Mouse (Mus musculus) gastrocnemius, adult 2 months (tissue): Measurements from ENCODE around the gene Tnip1. TPM values are rescaled to one million over a fixed set of nuclear protein-coding genes. Genes with fewer than 3 reads are reported as not detected.
A peak's percentile ranks its signal among the peaks of the same experiment; 100 is the strongest.

Experiments
- DNase-seq: peaks from one replicate; pipeline ENCODE4 v3.0.0; 2022
- H3K27ac ChIP-seq: fragments of 200-600 bp; 2 replicates; pipeline ENCODE4 v1.8.1; 2022; ENCODE audit warnings: mild to moderate bottlenecking
- H3K4me3 ChIP-seq: fragments of 200-600 bp; 2 replicates; pipeline ENCODE4 v1.8.1; 2022; ENCODE audit warnings: mild to moderate bottlenecking, moderate library complexity
- CTCF ChIP-seq: fragments of 200-600 bp; IDR thresholded peaks from 2 replicates; pipeline ENCODE4 v1.8.1; 2022; ENCODE audit warnings: antibody characterized with exemption, mild to moderate bottlenecking, moderate library complexity
- intact Hi-C: fragments of 180-260 bp; cut with DNase I; formaldehyde crosslinking; loops from one replicate; pipeline ENCODE4 v1.15.1; 2025
- total RNA-seq, 2 experiments: library from RNA; stranded (reverse); gene quantifications; 2 replicates each; pipeline ENCODE4 v1.2.3; 2021

The Tnip1 gene
- total RNA-seq, 2 experiments from 2014 or later, result 29.8 to 31.7 TPM

- Histone ChIP-seq H3K4me3 (no peak overlapping the region), H3K27ac (no peak overlapping the region)
- intact Hi-C loops, result no loop called here
- no peak for TF ChIP-seq CTCF
- no peak for DNase-seq
Measured at GRCm38 (mm10) chr11:54944702-54945101, 18.0 kb downstream of the Tnip1 start.

GRCm38 (mm10) chr11:54940056-54940455, 22.7 kb downstream of the Tnip1 start:
- intact Hi-C loops, result no loop called here
- peak; percentile 37 for DNase-seq
- Histone ChIP-seq H3K27ac (peak overlapping the region; percentile 41), H3K4me3 (no peak overlapping the region)
- no peak for TF ChIP-seq CTCF

DNA sequence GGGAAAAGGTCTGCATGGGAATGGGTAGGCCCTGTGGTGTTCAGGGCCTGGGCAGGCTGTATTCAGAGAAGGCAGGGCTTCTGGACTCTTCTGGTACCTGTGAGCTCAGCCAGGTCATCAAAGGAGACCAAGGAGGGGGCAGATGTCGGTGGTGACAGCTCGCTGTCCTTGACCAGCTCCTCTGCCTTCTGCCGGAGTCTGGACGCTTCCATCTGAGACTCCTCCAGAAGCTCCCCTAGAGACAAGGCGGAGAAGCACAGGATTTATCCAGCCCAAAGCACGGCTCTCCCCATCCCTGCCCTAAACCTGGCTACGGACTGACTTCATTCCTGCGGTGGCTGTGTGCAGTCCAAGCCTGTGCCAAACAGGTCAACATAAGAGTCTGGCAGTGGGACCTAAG, 23.2 kb downstream of the Tnip1 start:
- no peak for DNase-seq
- no peak for TF ChIP-seq CTCF
- H3K4me3 ChIP-seq, result no peak overlapping the region
- intact Hi-C loops, result loop anchor here (10.0 kb wide), 1 partner anchor 215 kb away; the partner anchor contains the start of gene Slc36a3
- peak overlapping the region; percentile 41; the same call in 1 of the 2 replicates for H3K27ac ChIP-seq

DNA sequence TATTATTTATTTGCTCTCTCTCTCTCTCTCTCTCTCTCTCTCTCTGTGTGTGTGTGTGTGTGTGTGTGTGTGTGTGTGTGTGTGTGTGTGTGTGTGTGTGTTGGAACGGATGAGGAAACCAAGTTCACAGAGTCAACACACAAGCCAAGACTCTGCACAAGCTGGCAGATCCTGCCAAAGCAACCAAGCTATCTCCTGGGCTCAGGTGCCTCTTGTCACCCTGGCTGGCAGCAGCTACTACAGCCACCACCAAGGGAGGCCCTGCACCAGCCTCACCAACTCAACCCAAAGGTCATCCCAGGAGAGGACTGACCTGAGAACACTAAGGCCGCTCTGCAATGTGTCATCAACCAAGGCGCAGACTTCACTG, 26.0 kb downstream of the Tnip1 start:
- H3K27ac ChIP-seq, result no peak overlapping the region
- no peak overlapping the region for H3K4me3 ChIP-seq
- intact Hi-C loops, result loop anchor here (10.0 kb wide), 1 partner anchor 218 kb away; the partner anchor contains the start of gene Slc36a3
- no peak for TF ChIP-seq CTCF
- DNase-seq, result no peak

GRCm38 (mm10) chr11:54936035-54936770, 26.5 kb downstream of the Tnip1 start:
- TF ChIP-seq CTCF, result no peak
- no peak for DNase-seq
- no peak overlapping the region for H3K27ac ChIP-seq
- intact Hi-C loops, result loop anchor here (10.0 kb wide), 1 partner anchor 219 kb away; the partner anchor contains the start of gene Slc36a3
- no peak overlapping the region for H3K4me3 ChIP-seq

GRCm38 (mm10) chr11:54934198-54934597, 28.5 kb downstream of the Tnip1 start:
- Histone ChIP-seq H3K27ac (no peak overlapping the region), H3K4me3 (no peak overlapping the region)
- intact Hi-C loops, result loop anchor here (5.0 to 10.0 kb wide), 2 partner anchors 103 to 221 kb away; partner anchors contain the start of gene Slc36a3
- no peak for TF ChIP-seq CTCF
- no peak for DNase-seq

DNA sequence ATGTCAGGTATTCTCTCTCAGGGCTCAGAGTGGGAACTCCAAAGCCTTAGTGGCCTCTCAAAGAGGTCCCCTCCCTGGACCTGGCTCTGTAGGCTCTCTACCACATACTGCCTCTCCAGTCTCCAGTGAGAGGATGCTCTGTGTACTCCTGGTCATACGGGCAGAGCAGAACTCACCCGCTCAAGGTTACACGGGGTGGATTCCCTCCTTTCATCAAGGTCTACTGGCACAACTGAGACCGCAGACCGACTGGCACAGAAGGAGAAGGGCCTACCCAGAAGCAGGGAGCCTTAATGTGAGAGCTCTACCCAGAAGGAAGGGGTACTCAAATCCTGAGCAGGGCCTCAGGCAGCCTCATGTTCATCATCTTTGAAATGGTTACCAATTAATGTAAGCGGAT, 30.2 kb downstream of the Tnip1 start:
- intact Hi-C loops, result loop anchor here (5.0 to 10.0 kb wide), 2 partner anchors 105 to 222 kb away; partner anchors contain the start of gene Slc36a3
- TF ChIP-seq CTCF, result no peak

GRCm38 (mm10) chr11:54931405-54932093, 31.2 kb downstream of the Tnip1 start:
- intact Hi-C loops, result loop anchor here (5.0 to 10.0 kb wide), 2 partner anchors 106 to 223 kb away; partner anchors contain the start of gene Slc36a3
- peak; percentile 86 for TF ChIP-seq CTCF
- peak; percentile 55 for DNase-seq
- no peak overlapping the region for H3K27ac ChIP-seq
- H3K4me3 ChIP-seq, result no peak overlapping the region

More for the DNA sequence above, 30.2 kb downstream of the Tnip1 start:
- Histone ChIP-seq H3K4me3 (no peak overlapping the region), H3K27ac (no peak overlapping the region)
- no peak for DNase-seq

DNA sequence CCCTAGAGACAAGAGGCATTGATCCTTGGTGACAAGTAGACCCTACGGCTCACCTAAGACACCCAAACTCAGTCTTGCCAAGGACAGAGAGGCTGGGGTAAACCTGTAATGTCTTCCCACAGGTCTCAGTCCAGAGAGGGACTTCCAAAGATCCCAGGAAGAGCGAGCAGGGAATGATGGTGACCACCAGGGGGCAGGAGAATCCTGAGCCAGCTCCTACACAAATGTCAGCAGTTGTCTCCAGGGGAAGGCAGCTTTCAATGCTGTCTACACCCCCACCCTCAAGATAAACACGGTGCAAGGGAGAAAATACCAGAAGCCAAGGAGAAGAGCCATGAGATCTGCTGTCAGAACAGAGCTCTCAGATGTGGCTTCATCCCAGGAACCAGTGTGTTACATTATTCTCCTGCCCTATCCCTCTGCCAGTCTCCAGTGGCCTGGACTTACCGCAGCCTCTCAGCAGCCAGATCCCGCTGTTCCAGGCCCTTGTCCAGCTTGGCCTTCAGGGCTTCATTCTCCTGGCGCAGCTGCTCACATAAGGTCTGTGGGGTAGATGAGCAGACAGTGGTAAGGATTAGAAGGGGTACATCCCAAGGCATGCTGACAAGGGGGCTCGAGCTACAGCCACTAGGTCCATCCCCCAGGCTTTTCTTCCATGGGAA, 32.3 kb downstream of the Tnip1 start:
- intact Hi-C loops, result loop anchor here (1.0 to 10.0 kb wide), 3 partner anchors 54 to 224 kb away; partner anchors contain the start of gene Slc36a3
- H3K4me3 ChIP-seq, result no peak overlapping the region
- H3K27ac ChIP-seq, result peak overlapping the region; percentile 38; the same call in 1 of the 2 replicates
- TF ChIP-seq CTCF, result peak; percentile 81
- peak; percentile 69 for DNase-seq

- no peak overlapping the region for H3K4me3 ChIP-seq
- intact Hi-C loops, result loop anchor here (1.0 to 10.0 kb wide), 4 partner anchors 55 to 227 kb away; partner anchors contain the start of gene Slc36a3
- no peak for DNase-seq
- no peak for TF ChIP-seq CTCF
- no peak overlapping the region for H3K27ac ChIP-seq
Measured at GRCm38 (mm10) chr11:54929744-54930143, 33.0 kb downstream of the Tnip1 start.

DNA sequence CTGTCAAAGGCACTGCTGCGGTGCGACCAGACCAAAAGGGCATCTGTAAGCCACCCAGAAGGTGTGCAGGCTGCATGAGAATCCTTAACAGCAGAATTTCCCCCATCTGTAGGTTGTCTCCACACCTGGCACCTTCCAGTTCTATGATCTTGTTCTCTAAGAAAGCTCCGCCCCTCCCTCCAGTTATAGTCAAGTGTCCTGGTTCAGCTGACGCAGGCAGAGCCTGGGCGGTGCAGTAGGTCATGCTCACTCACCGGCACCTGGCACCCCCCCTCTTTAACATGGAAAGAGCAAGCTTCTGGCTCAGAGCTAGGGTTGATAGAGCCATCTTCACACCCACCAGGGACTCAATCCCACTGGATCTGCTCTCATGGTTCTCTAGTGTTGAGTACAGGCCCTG, 33.4 kb downstream of the Tnip1 start:
- H3K27ac ChIP-seq, result no peak overlapping the region
- intact Hi-C loops, result loop anchor here (5.0 kb wide), 1 partner anchor 227 kb away; no protein-coding TSS in a partner anchor
- no peak for DNase-seq
- TF ChIP-seq CTCF, result no peak
- H3K4me3 ChIP-seq, result no peak overlapping the region

DNA sequence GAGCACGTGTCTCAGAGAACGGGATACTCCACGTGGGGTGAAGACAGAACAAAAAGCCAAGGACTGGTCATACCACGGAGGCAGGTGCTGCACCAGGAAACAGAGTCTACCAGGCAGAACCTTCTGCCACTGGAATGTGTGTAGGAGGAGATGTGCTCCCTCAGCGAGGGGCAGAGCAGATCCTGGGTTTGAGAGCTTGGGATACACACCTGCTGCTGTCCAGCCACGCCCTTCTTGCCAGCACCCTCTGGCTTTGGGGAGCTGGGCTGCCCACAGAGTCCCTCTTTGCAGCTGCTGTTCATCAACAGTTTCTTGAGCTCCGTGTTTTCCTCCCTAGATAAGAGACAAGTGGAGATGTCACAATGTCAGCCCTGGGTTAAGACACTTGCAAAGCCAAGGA, 33.8 kb downstream of the Tnip1 start:
- Histone ChIP-seq H3K27ac (no peak overlapping the region), H3K4me3 (no peak overlapping the region)
- no peak for TF ChIP-seq CTCF
- DNase-seq, result no peak
- intact Hi-C loops, result loop anchor here (5.0 kb wide), 1 partner anchor 227 kb away; no protein-coding TSS in a partner anchor
